Mouse (Mus musculus) CH12.LX (cell line): ENCODE data around the gene Osbp2. TPM values are rescaled to one million over a fixed set of nuclear protein-coding genes. Genes with fewer than 3 reads are reported as not detected.
"Not testable (repeated sequence)": the region's sequence is repeated elsewhere in the genome, so short reads cannot be mapped to it uniquely, and the experiment has no call there.

Source experiments
- DNase-seq: peaks from one replicate; pipeline ENCODE4 v3.0.0-alpha.2; 2013; ENCODE audit errors: extremely low read depth
- H3K27ac ChIP-seq: 2 replicates; pipeline ENCODE4 v1.5.1; 2012; ENCODE audit warnings: low read depth, mild to moderate bottlenecking, control low read depth, moderate library complexity; ENCODE audit not compliant: insufficient read depth
- H3K27me3 ChIP-seq: replicated peaks from 2 replicates; pipeline ENCODE3; 2012; ENCODE audit warnings: inconsistent platforms
- H3K36me3 ChIP-seq, 2 experiments: replicated peaks in 1 of 2; 2 replicates each; pipeline versions ENCODE3 to v1.6.1; 2012; ENCODE audit warnings: inconsistent platforms in 1 of 2, low read length in 1 of 2, mild to moderate bottlenecking in 1 of 2, mixed read lengths in 1 of 2, moderate library complexity in 1 of 2; ENCODE audit not compliant: control insufficient read depth in 1 of 2, insufficient read depth in 1 of 2
- H3K4me1 ChIP-seq, 2 experiments: 2 replicates each; pipeline ENCODE4 v1.6.1; 2012; ENCODE audit warnings: inconsistent platforms in 1 of 2, moderate library complexity in 1 of 2; ENCODE audit not compliant: insufficient read depth in 2 of 2, control insufficient read depth in 1 of 2
- H3K4me2 ChIP-seq: 2 replicates; pipeline ENCODE4 v1.6.1; 2012; ENCODE audit warnings: low read depth, mild to moderate bottlenecking, control low read depth; ENCODE audit not compliant: poor library complexity, insufficient read depth, severe bottlenecking
- H3K4me3 ChIP-seq, 3 experiments: fragments of 150-350 bp in 1 of 3; sonication (generic) in 1 of 3; replicated peaks in 1 of 3; 2 replicates each; pipeline versions ENCODE3 to v1.5.1; 2011 to 2012; ENCODE audit warnings: low read depth in 2 of 3, low read length in 2 of 3, mild to moderate bottlenecking in 2 of 3, moderate library complexity in 2 of 3, control low read depth in 1 of 3, improper control_type of control experiment in 1 of 3, inconsistent platforms in 1 of 3, mixed read lengths in 1 of 3; ENCODE audit not compliant: poor library complexity in 1 of 3
- H3K79me2 ChIP-seq: replicated peaks from 2 replicates; pipeline ENCODE4 v1.6.1; 2012; ENCODE audit warnings: mild to moderate bottlenecking, moderate library complexity; ENCODE audit not compliant: control insufficient read depth, poor library complexity, insufficient read depth, severe bottlenecking; ENCODE audit errors: extremely low read depth
- H3K9ac ChIP-seq: 2 replicates; pipeline ENCODE4 v1.6.1; 2012; ENCODE audit warnings: low read depth, mild to moderate bottlenecking, control low read depth, moderate library complexity; ENCODE audit not compliant: insufficient read depth
- H3K9me3 ChIP-seq: replicated peaks from 2 replicates; pipeline ENCODE3; 2012; ENCODE audit warnings: low read length, inconsistent platforms, mixed read lengths
- BHLHE40 ChIP-seq: IDR thresholded peaks from 2 replicates; pipeline ENCODE4 v1.6.1; 2011; ENCODE audit warnings: mild to moderate bottlenecking, low read depth, low read length, improper control_type of control experiment
- CHD1 ChIP-seq: IDR thresholded peaks from 2 replicates; pipeline ENCODE4 v1.6.1; 2012; ENCODE audit warnings: low read depth, low read length, improper control_type of control experiment, inconsistent platforms
- CTCF ChIP-seq, 2 experiments: IDR thresholded peaks in 1 of 2; conservative IDR thresholded peaks in 1 of 2; 2 replicates each; pipeline ENCODE4 v1.5.1; 2011 to 2012; ENCODE audit warnings: low read depth in 2 of 2, low read length in 2 of 2, improper control_type of control experiment in 1 of 2, inconsistent platforms in 1 of 2, mild to moderate bottlenecking in 1 of 2, moderate library complexity in 1 of 2
- EP300 ChIP-seq: IDR thresholded peaks from 2 replicates; pipeline ENCODE4 v1.6.1; 2011; ENCODE audit warnings: low read length, improper control_type of control experiment
- MXI1 ChIP-seq: IDR thresholded peaks from 2 replicates; pipeline ENCODE4 v1.6.1; 2011; ENCODE audit warnings: mild to moderate bottlenecking, low read depth, low read length, improper control_type of control experiment
- USF1 ChIP-seq: IDR thresholded peaks from 2 replicates; pipeline ENCODE4 v1.6.1; 2014; ENCODE audit warnings: low read depth, mild to moderate bottlenecking, inconsistent platforms, low read length, improper control_type of control experiment
- dilution Hi-C: fragments of 300-500 bp; cut with MboI; formaldehyde crosslinking; loops from 2 replicates; pipeline ENCODE4 v1.14.3; 2020; ENCODE audit warnings: low sequenced_read_pairs; ENCODE audit not compliant: extremely low pct_unique_long_range_greater_than_20kb, extremely low pct_ligation_motif_present
- in situ Hi-C: fragments of 300-500 bp; cut with MboI; formaldehyde crosslinking; loops from 3 replicates; pipeline ENCODE4 v1.14.3; 2019; ENCODE audit warnings: low sequenced_read_pairs, low pct_ligation_motif_present, low pct_unique_long_range_greater_than_20kb, mixed read lengths
- polyA plus RNA-seq: library from polyadenylated mRNA; unstranded; fragments of >175 nt; gene quantifications from 2 replicates; pipeline ENCODE4 v1.2.1, GENCODE M21; 2012; ENCODE audit warnings: low read depth; ENCODE audit not compliant: insufficient read length
- total RNA-seq, 2 experiments: library from RNA; depleted of rRNA; stranded (reverse); fragments of 300-350 nt in 1 of 2; fragments of >200 nt in 1 of 2; gene quantifications; 2 replicates each; pipeline ENCODE4 v1.2.3; 2012 to 2014

Osbp2 gene
- total and polyA plus RNA-seq, 3 experiments = not detected

- H3K9me3 ChIP-seq = no peaks in the 10 kb centered on the region
- H3K4me2 ChIP-seq = peak overlapping the region; percentile 80
- H3K9ac ChIP-seq = no peak overlapping the region
- H3K27ac ChIP-seq = no peak overlapping the region
- H3K4me1 ChIP-seq = peaks cover 36 to 55% of the 10 kb centered on the region in 2 experiments
- no peak for DNase-seq
- H3K4me3 ChIP-seq = peak overlapping the region in 2 of 3 experiments; percentile 21 to 75
- dilution Hi-C loops = no loop called here
- no peaks in the 10 kb centered on the region for H3K79me2 ChIP-seq
- in situ Hi-C loops = loop anchor here (25.0 kb wide), 1 partner anchor 375 kb away; the partner anchor contains the start of gene Smtn
- TF ChIP-seq CHD1 (no peak), EP300 (peak; percentile 10; the same call in 1 of the 2 replicates)
- peaks cover 13% of the 10 kb centered on the region for H3K27me3 ChIP-seq
- peaks cover 4 to 14% of the 10 kb centered on the region in 2 experiments for H3K36me3 ChIP-seq
Observed at GRCm38 (mm10) chr11:3912100-3912874, 48.6 kb upstream of the Osbp2 start.

- DNase-seq, H3K79me2 ChIP-seq, dilution Hi-C loops, H3K27ac ChIP-seq, H3K9ac ChIP-seq, H3K9me3 ChIP-seq: not testable (repeated sequence)
- Histone ChIP-seq H3K4me2 (peak overlapping the region; percentile 26; the same call in 1 of the 2 replicates), H3K4me1 (peaks cover 28 to 50% of the 10 kb centered on the region in 2 experiments), H3K36me3 (peaks cover 11 to 22% of the 10 kb centered on the region in 2 experiments), H3K27me3 (peaks cover 13% of the 10 kb centered on the region), H3K4me3 (peak overlapping the region; percentile 3 to 16 (median 7))
- in situ Hi-C loops = loop anchor here (25.0 kb wide), 1 partner anchor 374 kb away; the partner anchor contains the start of gene Smtn
Observed at GRCm38 (mm10) chr11:3911440-3911839, 47.7 kb upstream of the Osbp2 start.

- Histone ChIP-seq H3K27ac (no peak overlapping the region), H3K9me3 (no peaks in the 10 kb centered on the region), H3K27me3 (peaks cover 10% of the 10 kb centered on the region), H3K9ac (no peak overlapping the region), H3K4me2 (peak overlapping the region; percentile 26), H3K4me1 (peaks cover 28 to 46% of the 10 kb centered on the region in 2 experiments), H3K4me3 (peak overlapping the region in 1 of 3 experiments; percentile 12), H3K36me3 (peaks cover 14 to 26% of the 10 kb centered on the region in 2 experiments), H3K79me2 (no peaks in the 10 kb centered on the region)
- no peak for DNase-seq
- in situ Hi-C loops = loop anchor here (25.0 kb wide), 1 partner anchor 373 kb away; the partner anchor contains the start of gene Smtn
- dilution Hi-C loops = no loop called here
- TF ChIP-seq BHLHE40 (peak; percentile 59), USF1 (peak; percentile 26; the same call in 1 of the 2 replicates), MXI1 (no peak), CTCF (conservative IDR thresholded peaks at IDR 0.05 in 1 of 2, IDR thresholded peaks at IDR 0.05 in 1 of 2; ENCODE audit: low read depth in 2 of 2, low read length in 2 of 2) (peak in 1 of 2 experiments; percentile 4; a peak in 1 of 4 replicates)
Observed at GRCm38 (mm10) chr11:3910513-3911310, 47.0 kb upstream of the Osbp2 start.
